In genomic region chr7:114301293-114301782, GRCm38 (mm10) we compare ENCODE assay signal across 11 mouse cellular contexts. TPM values are rescaled to one million over a fixed set of nuclear protein-coding genes. Genes with fewer than 3 reads are reported as not detected.
DNase-seq lines count a peak whose midpoint lies in the region; ATAC-seq lines count a peak whose summit lies in the region.
"Had no signal": no experiment of that assay in that cellular context is flagged by ENCODE, and none has a peak within 500 bp of the region (broad histone marks: within the 10 kb centered on the region; RNA-seq: fewer than 3 reads in every experiment).

No protein-coding gene starts in this region.

- H3K4me1 ChIP-seq in heart, embryonic 11.5 days (ENCODE audit: control insufficient read depth, insufficient read depth, low read length), result no peaks in the 10 kb centered on the region
- H3K4me1 ChIP-seq in midbrain, embryonic 13.5 days (replicated peaks), result no peaks in the 10 kb centered on the region
- H3K4me1 ChIP-seq: limb, embryonic 13.5 days; midbrain, embryonic 10.5 days had no signal

- H3K36me3 ChIP-seq in heart, embryonic 11.5 days (ENCODE audit: control insufficient read depth, insufficient read depth, low read length), result no peaks in the 10 kb centered on the region
- H3K36me3 ChIP-seq in midbrain, embryonic 13.5 days, result no peaks in the 10 kb centered on the region
- H3K36me3 ChIP-seq: limb, embryonic 13.5 days; midbrain, embryonic 10.5 days had no signal

- no peak overlapping the region for H3K4me2 ChIP-seq in heart, embryonic 11.5 days
- no peak overlapping the region for H3K4me2 ChIP-seq in midbrain, embryonic 13.5 days (replicated peaks)
- H3K4me2 ChIP-seq: limb, embryonic 13.5 days had no signal

- no peak overlapping the region for H3K27ac ChIP-seq in heart, embryonic 11.5 days (ENCODE audit: low read depth, low read length)
- H3K27ac ChIP-seq in midbrain, embryonic 13.5 days, result no peak overlapping the region
- H3K27ac ChIP-seq: limb, embryonic 13.5 days; midbrain, embryonic 10.5 days had no signal

- H3K27me3 ChIP-seq in heart, embryonic 11.5 days (ENCODE audit: control insufficient read depth, insufficient read depth, low read length), result no peaks in the 10 kb centered on the region
- H3K27me3 ChIP-seq in midbrain, embryonic 13.5 days, result no peaks in the 10 kb centered on the region
- H3K27me3 ChIP-seq: limb, embryonic 13.5 days had no signal

- no peaks in the 10 kb centered on the region for H3K9me3 ChIP-seq in heart, embryonic 11.5 days (replicated peaks; ENCODE audit: control insufficient read depth, low read length)
- H3K9me3 ChIP-seq in midbrain, embryonic 13.5 days, result no peaks in the 10 kb centered on the region
- H3K9me3 ChIP-seq: limb, embryonic 13.5 days; midbrain, embryonic 10.5 days had no signal

- ATAC-seq in heart, embryonic 11.5 days (replicated peaks; ENCODE audit: insufficient number of reproducible peaks, low FRiP score, low TSS enrichment), result no peak
- peak; percentile 86 for ATAC-seq in megakaryocyte progenitor cell, adult 5-6 weeks (replicated peaks; ENCODE audit: poor library complexity)
- ATAC-seq in midbrain, embryonic 13.5 days, result no peak

- DNase-seq in heart, postnatal 4 days, result peak; percentile 9
- DNase-seq in B cell, adult 2 months, result peak; percentile 64 to 69
- DNase-seq in T-cell, adult 2 months (ENCODE audit: low spot score), result peak; percentile 76
- DNase-seq in right cerebral cortex, adult 2 months (ENCODE audit: low spot score in 2 of 2), result no peak
- DNase-seq in kidney, adult 11 months, result no peak
- DNase-seq: adrenal gland, adult 2 months had no signal

- no peak overlapping the region for H3K9ac ChIP-seq in heart, embryonic 11.5 days (ENCODE audit: low read depth, low read length)
- H3K9ac ChIP-seq in midbrain, embryonic 13.5 days (replicated peaks), result no peak overlapping the region
- H3K9ac ChIP-seq: limb, embryonic 13.5 days had no signal

- WGBS in heart, embryonic 11.5 days (ENCODE audit: insufficient replicate concordance), result 35% methylated on average over 4 of the region's 4 CpGs
- 81% methylated on average over 4 of the region's 4 CpGs for WGBS in midbrain, embryonic 13.5 days

- H3K4me3 ChIP-seq in heart, embryonic 11.5 days (ENCODE audit: low read depth, low read length), result no peak overlapping the region
- H3K4me3 ChIP-seq in midbrain, embryonic 13.5 days (replicated peaks), result no peak overlapping the region
- H3K4me3 ChIP-seq: limb, embryonic 13.5 days; midbrain, embryonic 10.5 days had no signal

RNA-seq across cellular contexts. Expression of gene Psma1, which starts 25.4 kb away (rescaled TPM):
- 100 to 1,000 TPM; 147 to 148 TPM for total RNA-seq in heart, postnatal 4 days (2021)
- polyA plus RNA-seq in heart, embryonic 11.5 days (2014; fragmentation: Nextera tagmentation; extraction: Ambion mirVana), result 356 and 369 TPM in 2 replicates
- 391 and 406 TPM in 2 replicates for total RNA-seq in megakaryocyte progenitor cell, adult 5-6 weeks (2015)
- 317 and 333 TPM in 2 replicates for total RNA-seq in megakaryocyte progenitor cell, adult 5-6 weeks (2017)
- polyA plus RNA-seq in midbrain, embryonic 13.5 days (2015; fragmentation: Nextera tagmentation; extraction: Ambion mirVana), result 416 and 422 TPM in 2 replicates

RNA-seq across cellular contexts. Expression of gene Copb1, which starts 46.8 kb away (rescaled TPM):
- total RNA-seq in heart, postnatal 4 days (2021), result 10 to 100 TPM; 73.4 to 73.9 TPM
- 93.2 and 110 TPM in 2 replicates for polyA plus RNA-seq in heart, embryonic 11.5 days (2014; fragmentation: Nextera tagmentation; extraction: Ambion mirVana)
- 159 and 184 TPM in 2 replicates for total RNA-seq in megakaryocyte progenitor cell, adult 5-6 weeks (2015)
- 81.4 and 82.4 TPM in 2 replicates for total RNA-seq in megakaryocyte progenitor cell, adult 5-6 weeks (2017)
- 86.2 and 94.2 TPM in 2 replicates for polyA plus RNA-seq in midbrain, embryonic 13.5 days (2015; fragmentation: Nextera tagmentation; extraction: Ambion mirVana)

Comparison
In these comparisons a context has a peak if more than half of its experiments do, and no peak if none do; other contexts are left out.
1. DNase-seq: peak in heart, postnatal 4 days (single experiment), B cell, adult 2 months (2 of 2) and T-cell, adult 2 months (single experiment); none in right cerebral cortex, adult 2 months (0 of 2) and kidney, adult 11 months (single experiment).